10 mouse cellular contexts compared by ENCODE assay signal in the genomic region with DNA sequence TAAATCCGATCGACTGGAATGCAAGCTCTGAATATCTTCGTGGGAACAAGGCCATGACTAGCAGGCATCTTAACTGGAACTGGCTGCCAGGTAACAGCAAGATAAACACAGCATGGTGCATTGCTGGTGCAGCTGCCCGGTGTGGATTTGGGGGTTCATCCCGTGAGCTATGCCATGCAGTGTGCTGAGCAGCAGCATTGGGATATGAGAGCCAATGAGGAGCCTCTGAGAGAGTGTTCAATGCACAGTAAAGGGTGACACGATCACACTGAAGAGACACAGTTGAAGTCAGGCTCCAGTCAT.
DNase-seq lines count a peak whose midpoint lies in the region; ATAC-seq and TF ChIP-seq lines count a peak whose summit lies in the region.
"Had no signal": no experiment of that assay in that cellular context is flagged by ENCODE, and none has a peak within 500 bp of the region (broad histone marks: within the 10 kb centered on the region; RNA-seq: fewer than 3 reads in every experiment).

No protein-coding gene starts in this region.

- H3K4me2 ChIP-seq in forebrain, embryonic 16.5 days (ENCODE audit: low read length): no peak overlapping the region
- no peak overlapping the region for H3K4me2 ChIP-seq in forebrain, postnatal 0 days (ENCODE audit: low read depth)
- H3K4me2 ChIP-seq in limb, embryonic 12.5 days: no peak overlapping the region

- 57% methylated on average over 6 of the region's 6 CpGs for WGBS in forebrain, embryonic 16.5 days
- WGBS in forebrain, postnatal 0 days: 61% methylated on average over 6 of the region's 6 CpGs
- 23% methylated on average over 6 of the region's 6 CpGs for WGBS in limb, embryonic 12.5 days

- H3K27ac ChIP-seq in forebrain, embryonic 16.5 days (ENCODE audit: low read length): no peak overlapping the region
- H3K27ac ChIP-seq in forebrain, postnatal 0 days (ENCODE audit: low read depth, low read length): no peak overlapping the region
- H3K27ac ChIP-seq in layer of hippocampus, adult 2 months: peak overlapping the region; percentile 30; the same call in 1 of the 2 replicates
- peak overlapping the region; percentile 88 for H3K27ac ChIP-seq in limb, embryonic 12.5 days

- H3K9me3 ChIP-seq in forebrain, embryonic 16.5 days (ENCODE audit: control insufficient read depth, low read length): no peaks in the 10 kb centered on the region
- no peaks in the 10 kb centered on the region for H3K9me3 ChIP-seq in forebrain, postnatal 0 days (ENCODE audit: low read length)
- H3K9me3 ChIP-seq in limb, embryonic 12.5 days: no peaks in the 10 kb centered on the region

- H3K4me3 ChIP-seq in forebrain, embryonic 16.5 days (replicated peaks; ENCODE audit: low read length): no peak overlapping the region
- H3K4me3 ChIP-seq in forebrain, postnatal 0 days (ENCODE audit: low read depth, low read length): no peak overlapping the region
- H3K4me3 ChIP-seq in layer of hippocampus, adult 2 months: no peak overlapping the region
- no peak overlapping the region for H3K4me3 ChIP-seq in limb, embryonic 12.5 days (replicated peaks)

- H3K27me3 ChIP-seq in forebrain, embryonic 16.5 days (replicated peaks; ENCODE audit: control insufficient read depth, insufficient read depth, low read length): no peaks in the 10 kb centered on the region
- no peaks in the 10 kb centered on the region for H3K27me3 ChIP-seq in forebrain, postnatal 0 days (ENCODE audit: insufficient read depth, low read length)
- H3K27me3 ChIP-seq in limb, embryonic 12.5 days: no peaks in the 10 kb centered on the region

- no peak for DNase-seq in forebrain, postnatal 0 days
- no peak for DNase-seq in layer of hippocampus, adult 2 months (ENCODE audit: low spot score in 2 of 2)
- no peak for DNase-seq in layer of hippocampus, postnatal 25 days (ENCODE audit: extremely low spot score in 1 of 2, low spot score in 1 of 2)
- peak; percentile 30 for DNase-seq in cerebellum, adult 8-10 months
- DNase-seq in layer of hippocampus, adult 9-11 months: no peak
- DNase-seq in layer of hippocampus, adult 18-20 months (ENCODE audit: low spot score in 2 of 2): no peak
- DNase-seq: kidney, adult 11 months; thymus, postnatal 25 days had no signal

- no peaks in the 10 kb centered on the region for H3K36me3 ChIP-seq in forebrain, embryonic 16.5 days (ENCODE audit: control insufficient read depth, insufficient read depth)
- no peaks in the 10 kb centered on the region for H3K36me3 ChIP-seq in forebrain, postnatal 0 days (ENCODE audit: insufficient read depth)
- no peaks in the 10 kb centered on the region for H3K36me3 ChIP-seq in limb, embryonic 12.5 days

- H3K9ac ChIP-seq in forebrain, embryonic 16.5 days (replicated peaks; ENCODE audit: low read depth, low read length): no peak overlapping the region
- no peak overlapping the region for H3K9ac ChIP-seq in forebrain, postnatal 0 days
- no peak overlapping the region for H3K9ac ChIP-seq in limb, embryonic 12.5 days (replicated peaks)

- TF ChIP-seq CTCF in forebrain, postnatal 0 days (IDR thresholded peaks at IDR 0.05; ENCODE audit: low read depth): no peak
- TF ChIP-seq CTCF in layer of hippocampus, adult 2 months (conservative IDR thresholded peaks at IDR 0.05): no peak

- peaks cover 20% of the 10 kb centered on the region for H3K4me1 ChIP-seq in forebrain, embryonic 16.5 days (replicated peaks; ENCODE audit: control insufficient read depth, insufficient read depth, low read length)
- H3K4me1 ChIP-seq in forebrain, postnatal 0 days (ENCODE audit: insufficient read depth): peaks cover 5% of the 10 kb centered on the region; the same call in 1 of the 2 replicates
- peaks cover 70% of the 10 kb centered on the region for H3K4me1 ChIP-seq in limb, embryonic 12.5 days (replicated peaks)

- peak; percentile 40; the same call in 1 of the 2 replicates for ATAC-seq in forebrain, embryonic 16.5 days
- no peak for ATAC-seq in forebrain, postnatal 0 days
- ATAC-seq in limb, embryonic 12.5 days (ENCODE audit: insufficient number of reproducible peaks, insufficient read depth, low FRiP score, low TSS enrichment, low read depth): no peak

Comparison
In these comparisons a context has a peak if more than half of its experiments do, and no peak if none do; other contexts are left out.
1. H3K27ac ChIP-seq: peak in layer of hippocampus, adult 2 months (single experiment) and limb, embryonic 12.5 days (single experiment); none in forebrain, embryonic 16.5 days (single experiment) and forebrain, postnatal 0 days (single experiment).